Mouse (Mus musculus): ENCODE measurements around the gene Ttc21a. TPM values are rescaled to one million over a fixed set of nuclear protein-coding genes. Genes with fewer than 3 reads are reported as not detected.
A peak's percentile ranks its signal among the peaks of the same experiment; 100 is the strongest.
"Not testable (repeated sequence)": the region's sequence is repeated elsewhere in the genome, so short reads cannot be mapped to it uniquely, and the experiment has no call there.

Gene Ttc21a
- total RNA-seq, 2 experiments from 2014 or later, result 1.1 to 2.6 TPM

DNA sequence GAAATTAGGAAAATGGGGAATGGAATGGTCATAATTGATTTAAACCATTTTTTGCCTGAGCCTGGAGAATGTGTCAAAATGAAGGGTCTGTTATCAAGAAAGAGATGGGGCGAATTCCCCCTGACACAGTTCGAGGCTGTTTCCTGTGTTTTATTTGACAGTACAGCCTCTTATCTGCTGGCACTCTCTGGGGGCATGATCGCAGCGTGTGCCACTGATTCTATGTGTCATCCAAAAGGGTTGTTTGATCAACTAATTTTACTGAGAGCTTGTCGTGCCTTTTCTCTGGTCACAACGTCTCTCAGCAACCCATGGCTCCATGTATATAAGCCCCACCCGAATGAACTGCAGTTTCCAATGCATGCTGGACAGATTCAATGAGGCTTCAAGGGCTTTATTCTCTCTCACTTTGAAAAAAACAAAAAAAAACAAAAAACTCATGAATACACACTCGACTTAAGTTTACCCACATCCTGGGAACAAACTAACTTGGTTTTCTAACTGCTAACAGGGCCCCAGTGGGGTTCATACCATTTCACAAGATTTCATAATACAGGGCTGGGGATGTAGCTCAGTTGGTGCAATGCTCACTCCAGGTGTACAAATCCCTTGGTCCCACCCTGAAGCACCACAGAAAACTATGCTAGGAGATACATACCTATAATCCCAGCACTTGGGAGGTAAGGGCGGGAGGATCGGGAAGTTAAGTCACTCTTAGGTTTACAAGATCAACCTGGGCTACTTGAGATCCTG is 55.9 kb downstream of the Ttc21a start:
- no peak for DNase-seq (ENCODE audit: low spot score in 2 of 2)

DNA sequence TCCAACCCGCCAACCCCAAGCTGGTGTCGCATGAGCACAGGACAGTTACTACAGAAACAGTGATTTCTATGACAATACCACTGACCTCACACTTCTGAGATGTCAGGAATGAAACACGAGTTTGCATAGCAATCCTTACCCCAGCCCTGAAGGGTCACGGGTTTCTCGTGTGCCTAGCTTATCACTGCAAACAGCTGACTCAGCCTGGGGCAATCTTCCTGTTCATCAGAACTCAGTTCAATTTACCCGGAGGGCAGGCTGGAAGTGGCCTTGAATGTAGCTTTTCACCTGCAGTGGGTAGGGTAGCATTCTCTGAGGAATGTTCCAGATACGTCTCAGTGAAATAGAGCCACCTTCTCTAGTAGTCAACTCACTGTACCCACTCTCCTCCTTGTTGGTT is 56.8 kb downstream of the Ttc21a start:
- no peak for DNase-seq (ENCODE audit: low spot score in 2 of 2)

DNA sequence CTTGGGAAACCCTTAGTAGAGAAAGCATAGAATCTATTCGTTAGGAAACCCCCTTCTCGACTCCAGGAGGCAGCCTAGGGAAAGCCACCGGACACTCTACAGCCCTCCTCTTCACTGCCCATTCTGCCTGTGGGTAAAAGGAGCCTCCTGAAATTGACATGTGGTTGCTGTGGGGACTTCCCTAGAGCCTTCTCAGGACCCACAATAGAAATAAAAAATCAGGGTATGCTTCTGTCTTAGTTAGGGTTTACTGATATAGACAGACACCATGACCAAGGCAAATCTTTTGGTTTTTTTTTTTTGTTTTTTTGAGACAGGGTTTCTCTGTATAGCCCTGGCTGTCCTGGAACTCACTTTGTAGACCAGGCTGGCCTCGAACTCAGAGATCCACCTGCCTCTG is 58.7 kb downstream of the Ttc21a start:
- DNase-seq (ENCODE audit: low spot score in 2 of 2), result no peak

DNA sequence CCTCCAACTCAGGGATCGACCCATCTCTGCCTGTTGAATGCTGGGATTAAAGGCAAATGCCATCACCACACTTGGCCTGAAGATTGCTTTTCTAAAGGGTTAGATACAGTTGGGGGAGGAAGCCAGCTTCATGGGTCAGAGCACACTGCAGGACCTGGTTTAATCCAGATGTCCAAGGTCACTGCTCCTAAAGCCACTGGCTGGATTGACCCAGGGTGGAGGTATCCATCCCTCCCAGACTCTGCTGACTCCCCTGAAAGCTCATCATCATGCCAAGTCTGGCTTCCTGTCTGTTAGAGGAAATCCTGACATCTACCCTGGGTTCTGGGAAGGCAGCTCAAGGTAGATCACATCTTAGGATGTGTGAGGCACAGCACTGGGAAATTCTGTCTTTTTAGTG is 61.4 kb downstream of the Ttc21a start:
- no peak for DNase-seq (ENCODE audit: low spot score in 2 of 2)

DNA sequence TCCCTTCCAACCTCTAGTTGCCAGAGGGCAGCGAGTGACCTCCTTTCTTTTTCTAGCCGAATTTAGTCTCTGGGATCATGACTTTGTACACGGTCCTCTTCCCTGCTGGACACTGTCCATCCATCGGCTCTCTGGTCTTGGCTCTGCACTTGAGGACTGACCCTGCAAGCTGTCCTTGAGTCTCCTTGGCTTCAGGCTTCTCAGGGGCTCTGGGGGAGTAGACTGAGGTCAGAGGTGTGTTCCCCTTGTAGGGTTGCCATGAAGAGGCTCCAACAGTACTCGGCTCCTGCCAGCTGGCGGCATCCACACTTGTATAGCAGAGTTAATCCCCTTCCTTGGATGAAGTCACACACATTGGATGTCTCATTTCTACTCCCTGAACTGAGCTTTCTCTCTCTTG is 62.2 kb downstream of the Ttc21a start:
- no peak for DNase-seq (ENCODE audit: low spot score in 2 of 2)

DNA sequence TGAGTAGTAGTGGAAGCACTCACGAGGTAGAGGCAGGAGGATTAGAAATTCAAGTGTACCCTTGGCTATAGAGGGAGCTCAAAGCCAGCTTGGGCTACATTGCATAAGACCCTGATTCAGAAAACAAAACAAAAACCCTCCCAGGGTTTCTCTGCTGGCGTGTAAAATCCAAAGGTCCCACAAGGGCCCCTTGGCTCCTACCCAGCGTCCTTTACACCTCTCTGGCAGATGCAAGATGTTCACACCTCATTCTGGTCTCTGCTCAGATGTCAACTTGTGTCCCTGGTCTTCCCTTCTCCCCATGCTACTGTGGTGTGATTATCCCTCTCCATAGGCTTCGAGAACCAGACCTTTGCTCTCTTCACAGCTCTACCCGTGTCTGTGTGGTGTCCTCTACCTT is 63.4 kb downstream of the Ttc21a start:
- no peak for DNase-seq (ENCODE audit: low spot score in 2 of 2)

DNA sequence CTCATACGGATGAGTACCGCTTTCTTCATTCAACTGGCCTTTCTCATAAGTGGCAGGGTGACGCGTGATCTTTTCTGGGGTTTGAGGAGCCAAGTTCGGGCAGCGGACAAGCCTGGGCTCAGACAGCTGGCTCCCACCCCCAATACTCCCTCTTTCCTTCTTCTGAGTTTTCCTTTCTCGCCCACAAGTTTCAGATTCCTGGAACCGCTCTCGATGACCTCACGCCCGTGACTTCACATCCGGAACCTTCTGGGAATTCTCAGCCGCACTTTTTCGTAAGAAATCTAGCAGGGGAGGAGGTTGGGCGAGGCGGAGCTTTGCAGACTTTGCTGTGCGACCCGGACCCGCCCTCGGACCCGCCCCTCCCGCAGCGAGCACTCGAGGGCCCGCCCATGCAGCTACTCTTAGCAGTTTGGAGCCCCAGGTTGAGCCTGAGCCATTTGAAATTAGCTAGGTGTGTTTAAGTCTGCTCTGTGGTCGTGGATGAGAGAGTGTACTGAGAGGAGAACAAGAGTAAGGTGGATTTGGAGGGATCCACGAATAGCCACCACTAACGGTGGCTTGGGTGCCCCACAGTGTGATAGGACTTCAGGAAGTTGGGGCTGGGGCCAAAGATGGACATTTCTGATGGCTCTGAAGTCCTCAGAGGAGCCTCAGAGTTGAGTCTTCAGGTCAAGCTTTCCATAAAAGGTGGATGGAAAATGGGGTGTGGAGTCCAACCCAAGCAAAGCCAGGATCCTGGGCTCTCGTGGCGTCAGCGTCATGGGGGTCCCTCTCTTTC is 64.7 kb downstream of the Ttc21a start:
- DNase-seq (ENCODE audit: low spot score in 2 of 2), result no peak

DNA sequence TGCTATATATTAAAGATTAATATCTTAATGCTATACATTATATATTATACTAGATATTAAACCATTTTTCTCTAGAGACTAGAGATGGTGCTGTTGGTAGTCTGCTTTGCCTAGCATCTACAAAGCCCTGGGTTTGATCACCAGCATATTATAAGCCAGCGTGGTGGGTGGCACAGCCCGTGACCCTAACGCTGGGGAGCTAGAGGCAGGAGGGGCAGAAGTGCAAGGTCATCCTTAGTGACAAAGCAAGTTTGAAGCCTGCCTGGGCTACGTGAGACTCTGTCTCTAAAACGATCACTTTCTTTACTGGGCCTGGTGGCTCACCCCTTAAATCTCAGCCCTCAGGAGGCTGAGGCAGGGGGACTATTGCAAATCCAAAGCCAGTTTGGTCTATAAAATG is 65.5 kb downstream of the Ttc21a start:
- no peak for DNase-seq (ENCODE audit: low spot score in 2 of 2)

DNA sequence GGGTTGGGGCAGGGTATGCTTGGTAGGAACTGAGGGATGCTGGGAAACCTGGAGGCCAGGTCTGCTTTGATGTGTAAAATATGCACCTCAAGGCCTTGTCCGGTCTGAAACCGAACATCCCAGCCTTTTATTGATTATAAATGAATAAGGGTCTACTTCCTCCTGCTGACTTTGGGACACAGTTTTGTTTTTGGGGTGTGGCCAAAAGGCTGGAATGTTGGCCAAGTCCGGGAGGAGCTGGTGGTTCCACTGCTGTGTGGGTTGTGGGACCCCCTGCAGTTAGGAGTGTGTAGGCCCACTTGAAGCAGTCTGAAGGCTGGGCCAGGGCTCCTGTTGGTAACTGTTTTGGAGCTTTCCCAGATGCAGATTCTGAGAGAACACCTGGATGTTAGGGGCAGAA is 68.5 kb downstream of the Ttc21a start:
- DNase-seq (ENCODE audit: low spot score in 2 of 2), result no peak

DNA sequence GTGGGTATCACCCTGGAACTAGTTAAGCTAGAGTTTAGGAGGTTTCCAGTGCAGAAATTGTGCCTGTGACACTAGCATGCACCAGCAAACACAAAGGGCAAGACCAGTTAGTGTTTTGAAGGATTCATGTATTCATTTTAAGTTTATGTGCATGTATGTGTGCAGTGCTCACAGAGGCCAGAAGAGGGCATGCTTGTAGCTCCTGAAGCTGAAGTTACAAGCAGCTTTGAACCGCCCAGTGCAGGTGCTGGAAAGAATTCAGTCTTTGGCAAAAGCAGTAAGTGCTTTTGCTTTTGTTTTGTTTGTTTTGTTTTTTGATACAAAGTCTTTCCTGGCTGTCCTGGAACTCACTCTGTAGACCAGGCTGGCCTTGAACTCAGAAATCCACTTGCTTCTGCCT is 70.4 kb downstream of the Ttc21a start:
- no peak for DNase-seq (ENCODE audit: low spot score in 2 of 2)

DNA sequence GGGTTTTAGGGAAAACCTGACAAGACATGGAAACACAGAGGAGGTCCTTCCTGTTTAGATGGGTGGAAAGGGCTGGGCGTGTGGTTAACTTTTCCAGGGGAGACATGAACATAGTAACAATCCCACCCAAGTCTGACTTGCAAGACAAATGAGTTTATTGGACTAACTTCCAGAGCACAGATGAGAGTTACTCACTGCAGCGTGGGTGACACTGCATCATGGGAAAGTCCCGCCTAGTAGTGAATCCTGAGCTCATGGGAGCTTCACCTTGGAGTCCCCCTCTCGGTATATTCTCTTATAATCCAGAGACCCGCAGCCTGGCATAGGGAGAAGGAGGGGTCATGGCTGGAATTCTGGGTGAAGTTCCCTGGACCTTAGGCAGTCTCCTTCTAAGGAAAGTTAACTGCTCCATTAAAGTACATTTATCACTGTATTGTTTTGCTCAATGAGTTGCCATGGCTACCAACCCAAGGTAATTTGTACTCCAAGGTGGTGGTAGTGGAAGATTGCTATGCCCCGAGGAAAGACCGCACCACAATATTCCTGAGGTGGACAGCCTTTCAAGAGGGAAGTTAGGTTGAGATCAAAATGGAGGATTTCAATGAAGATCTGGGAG is 71.9 kb downstream of the Ttc21a start:
- DNase-seq (ENCODE audit: low spot score in 2 of 2), result no peak

DNA sequence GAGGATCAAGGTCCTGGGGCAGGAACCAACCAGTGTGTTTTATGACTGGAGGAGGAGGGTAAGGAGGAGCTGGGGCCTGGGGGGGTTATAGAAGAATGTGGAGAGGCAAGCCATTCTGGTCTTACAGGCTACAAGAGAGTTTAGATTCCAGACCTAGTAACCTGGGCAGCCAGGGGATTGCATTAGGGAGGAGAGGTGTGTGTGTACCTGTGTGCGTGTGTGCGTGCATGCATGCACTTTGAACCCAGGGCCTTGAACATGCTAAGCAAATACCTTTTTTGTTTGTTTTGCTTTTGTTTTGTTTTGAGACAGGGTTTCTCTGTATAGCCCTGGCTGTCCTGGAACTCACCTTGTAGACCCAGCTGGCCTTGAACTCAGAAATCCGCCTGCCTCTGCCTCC is 72.5 kb downstream of the Ttc21a start:
- no peak for DNase-seq (ENCODE audit: low spot score in 2 of 2)

DNA sequence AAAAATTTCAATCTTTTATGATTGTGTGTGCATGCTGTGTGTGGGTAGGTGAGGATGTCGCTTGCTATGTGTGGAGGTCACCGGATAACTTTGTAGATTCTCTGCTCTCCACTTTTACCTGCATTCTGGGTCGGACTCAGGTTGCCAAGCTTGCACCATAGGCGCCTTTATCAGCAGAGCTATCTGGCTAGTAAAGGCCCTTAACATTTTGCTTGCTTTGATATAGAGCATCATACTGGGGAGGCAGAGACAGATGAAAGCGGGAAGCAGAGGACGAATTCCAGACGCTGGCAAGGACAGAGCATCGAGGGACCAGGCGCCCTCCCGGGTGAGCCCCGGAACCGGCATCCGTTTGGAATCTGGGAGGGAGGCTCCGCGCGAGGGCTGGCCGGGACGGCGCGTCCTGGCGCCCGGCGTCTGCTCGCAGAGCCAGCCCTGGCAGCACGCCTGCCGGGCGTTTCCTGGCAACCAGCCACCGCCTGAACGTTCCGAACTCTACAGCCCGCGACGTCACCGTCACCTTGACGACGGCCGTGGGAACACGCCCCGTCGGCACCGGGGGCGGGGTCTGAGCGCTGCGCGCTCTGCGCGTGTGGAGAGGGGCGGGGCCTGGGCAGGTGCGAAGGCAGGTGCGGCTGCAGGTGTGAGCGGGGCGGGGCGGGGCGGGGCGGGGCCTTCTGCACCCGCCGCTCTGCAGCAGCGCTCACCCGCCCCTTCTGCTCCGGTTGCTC is 73.5 kb downstream of the Ttc21a start:
- peak; percentile 98 for DNase-seq (ENCODE audit: low spot score in 2 of 2)

DNA sequence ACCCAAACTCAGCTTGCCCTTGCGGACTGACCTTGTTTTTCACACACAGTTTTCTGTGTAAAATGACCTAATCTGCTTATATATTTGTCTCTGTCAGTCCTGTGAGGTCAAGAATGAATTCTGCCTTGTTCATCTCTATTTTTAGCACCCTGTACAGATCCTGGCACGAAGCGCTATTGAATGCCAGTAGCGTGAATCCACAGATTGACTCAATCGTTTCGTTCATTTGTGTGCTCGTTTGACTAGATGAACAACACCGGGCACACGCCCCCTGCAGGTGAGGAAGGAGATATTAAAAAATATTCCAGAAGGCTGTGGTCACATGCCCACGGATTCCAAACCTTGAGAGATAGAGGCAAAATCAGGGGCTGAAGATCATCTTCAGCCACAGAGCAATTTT is 74.1 kb downstream of the Ttc21a start:
- peak; percentile 72 to 89 for DNase-seq (ENCODE audit: low spot score in 2 of 2)

DNA sequence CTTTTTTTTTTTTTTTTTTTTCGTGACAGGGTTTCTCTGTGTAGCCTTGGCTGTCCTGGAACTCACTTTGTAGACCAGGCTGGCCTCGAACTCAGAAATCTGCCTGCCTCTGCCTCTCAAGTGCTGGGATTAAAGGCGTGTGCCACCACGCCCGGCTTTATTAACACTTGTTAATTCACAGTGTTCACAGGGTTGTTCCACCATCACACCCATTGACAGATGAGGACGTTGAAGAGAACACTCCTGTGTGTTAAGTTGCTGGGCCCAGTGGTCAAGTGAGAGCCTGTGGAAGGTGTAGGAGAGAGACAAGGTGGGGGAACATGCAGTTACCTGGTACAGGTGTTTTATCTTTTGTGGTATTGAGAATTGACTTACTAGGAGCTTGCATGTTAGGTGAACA is 74.8 kb downstream of the Ttc21a start:
- DNase-seq (ENCODE audit: low spot score in 2 of 2), result not testable (repeated sequence)

DNA sequence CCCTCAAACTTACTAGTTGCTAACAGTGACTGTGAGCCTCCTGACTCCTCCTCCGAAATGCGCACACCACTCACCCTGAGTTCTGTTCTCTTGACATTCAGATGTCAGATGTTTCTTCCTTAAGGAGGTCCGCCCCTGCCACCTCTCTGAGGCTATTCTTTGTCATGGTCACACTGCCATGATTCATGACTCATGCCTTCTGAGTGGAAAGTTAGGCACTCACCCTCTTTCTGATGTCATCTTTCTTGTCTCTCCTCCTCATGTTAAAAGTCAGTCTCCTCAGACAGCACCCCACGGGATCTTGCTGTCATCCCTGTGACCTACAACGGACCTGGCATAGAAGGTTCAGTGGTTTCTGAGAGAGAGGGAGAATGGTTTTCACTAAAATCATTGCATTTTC is 75.4 kb downstream of the Ttc21a start:
- DNase-seq (ENCODE audit: low spot score in 2 of 2), result no peak

DNA sequence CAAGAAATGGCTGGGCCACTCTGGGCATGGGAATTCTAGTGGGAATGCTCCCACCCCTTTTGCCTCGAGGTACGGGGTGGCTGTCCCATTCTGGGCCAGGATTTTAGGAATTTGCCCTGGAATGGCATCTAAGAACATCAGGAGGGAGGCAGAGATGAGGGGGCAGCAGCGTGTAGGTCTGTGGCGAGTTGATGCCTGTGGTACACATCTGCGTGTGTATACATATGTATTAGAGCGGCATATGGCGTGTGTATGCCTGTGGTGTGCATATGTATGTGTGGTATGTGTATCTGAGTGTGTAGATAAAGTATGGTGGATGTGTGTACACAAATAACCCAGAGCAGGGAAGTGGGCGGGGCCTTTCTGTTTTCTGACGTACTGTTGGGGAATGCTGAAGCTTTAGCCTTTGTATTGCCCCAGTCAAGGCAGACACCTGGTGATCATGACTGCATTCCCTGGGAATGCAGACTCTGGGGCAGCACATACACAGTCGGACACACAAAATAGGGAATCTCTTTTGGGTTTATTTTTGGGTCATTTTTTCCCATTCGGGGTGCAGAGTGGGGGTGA is 75.9 kb downstream of the Ttc21a start:
- no peak for DNase-seq (ENCODE audit: low spot score in 2 of 2)

DNA sequence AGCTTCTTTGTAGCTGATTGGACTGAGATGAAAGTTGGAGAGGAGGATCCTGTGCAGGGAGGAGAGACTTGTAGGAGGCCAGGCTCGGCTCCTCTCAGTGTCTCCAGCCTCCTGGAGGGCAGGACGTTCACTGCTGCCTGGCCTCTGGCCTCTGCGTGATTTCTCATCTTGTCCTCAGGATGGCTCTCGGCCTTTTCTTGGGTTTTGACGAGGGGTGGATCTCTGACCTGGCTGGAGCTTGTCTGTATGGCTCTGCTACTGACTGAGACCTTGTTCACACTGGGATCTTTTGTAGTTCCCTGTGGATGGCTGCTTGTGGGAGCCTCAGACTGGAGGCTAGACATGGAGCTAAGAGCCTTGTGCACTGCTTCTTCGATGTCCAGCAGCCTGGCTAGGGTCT is 77.4 kb downstream of the Ttc21a start:
- DNase-seq (ENCODE audit: low spot score in 2 of 2), result no peak

DNA sequence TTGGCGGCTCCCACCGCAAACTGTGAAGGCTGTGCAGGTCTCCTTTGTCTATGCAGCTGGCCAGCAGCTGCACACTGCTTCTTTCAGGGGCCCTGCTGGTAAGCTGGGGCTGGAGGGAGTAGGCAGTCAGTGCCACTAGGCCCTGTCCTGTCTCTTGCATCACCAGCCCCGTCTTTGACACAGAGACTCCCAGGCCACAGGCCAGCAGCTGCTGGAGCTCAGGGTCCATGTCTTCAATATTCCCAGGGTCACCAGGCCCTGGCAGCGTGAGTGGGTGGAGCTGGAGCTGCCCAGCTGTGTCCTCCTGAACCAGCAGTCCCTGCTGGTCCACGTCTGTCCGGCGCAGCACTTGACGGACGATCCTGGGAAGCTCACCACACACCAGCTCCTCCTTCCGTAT is 79.5 kb downstream of the Ttc21a start:
- no peak for DNase-seq (ENCODE audit: low spot score in 2 of 2)
